Comparison of ENCODE assay signal across 10 mouse cellular contexts in the genomic region with DNA sequence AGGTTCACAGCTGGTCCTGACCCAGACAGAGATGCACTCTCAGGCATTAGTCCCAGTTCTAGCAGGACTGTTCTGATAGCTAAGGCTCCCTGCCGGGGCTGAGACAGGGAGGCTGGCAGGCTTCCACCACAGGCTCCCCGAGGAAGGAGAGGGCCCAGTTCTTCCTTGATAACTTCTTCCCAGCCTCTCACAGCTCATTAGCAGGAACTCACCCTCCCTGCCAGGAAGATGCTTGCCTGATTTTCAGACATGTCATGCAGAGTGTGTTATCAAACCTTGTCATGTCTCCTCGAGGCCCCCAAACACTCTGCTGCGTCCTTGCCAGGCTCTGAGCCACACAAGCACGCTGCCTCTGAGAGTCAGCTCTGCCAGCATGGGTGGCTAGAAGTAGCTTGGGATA. TPM values are rescaled to one million over a fixed set of nuclear protein-coding genes. Genes with fewer than 3 reads are reported as not detected.
DNase-seq lines count a peak whose midpoint lies in the region; ATAC-seq lines count a peak whose summit lies in the region.
"Had no signal": no experiment of that assay in that cellular context is flagged by ENCODE, and none has a peak within 500 bp of the region (broad histone marks: within the 10 kb centered on the region; RNA-seq: fewer than 3 reads in every experiment).

No protein-coding gene starts in this region.

- no peak overlapping the region for H3K9ac ChIP-seq in kidney, embryonic 16.5 days (replicated peaks; ENCODE audit: low read length)
- no peak overlapping the region for H3K9ac ChIP-seq in hindbrain, embryonic 14.5 days
- H3K9ac ChIP-seq: lung, embryonic 15.5 days had no signal

- no peak overlapping the region for H3K4me2 ChIP-seq in kidney, embryonic 16.5 days (replicated peaks; ENCODE audit: low read depth, low read length)
- H3K4me2 ChIP-seq in hindbrain, embryonic 14.5 days (replicated peaks): no peak overlapping the region
- H3K4me2 ChIP-seq: lung, embryonic 15.5 days had no signal

- no peaks in the 10 kb centered on the region for H3K27me3 ChIP-seq in kidney, embryonic 16.5 days (ENCODE audit: insufficient read depth, low read length)
- no peaks in the 10 kb centered on the region for H3K27me3 ChIP-seq in hindbrain, embryonic 14.5 days (ENCODE audit: control insufficient read depth, insufficient read depth, low read length)
- H3K27me3 ChIP-seq: lung, embryonic 15.5 days had no signal

- no peak overlapping the region for H3K4me3 ChIP-seq in kidney, embryonic 16.5 days (ENCODE audit: low read length)
- H3K4me3 ChIP-seq in hindbrain, embryonic 14.5 days (replicated peaks; ENCODE audit: low read length): no peak overlapping the region
- H3K4me3 ChIP-seq: erythroblast, embryonic 14.5 days; lung, embryonic 15.5 days had no signal

- H3K4me1 ChIP-seq in kidney, embryonic 16.5 days (ENCODE audit: insufficient read depth, low read length): peaks cover 28% of the 10 kb centered on the region
- H3K4me1 ChIP-seq in hindbrain, embryonic 14.5 days (replicated peaks; ENCODE audit: control insufficient read depth, insufficient read depth, low read length): peaks cover 21% of the 10 kb centered on the region; the same call in 1 of the 2 replicates

- H3K9me3 ChIP-seq in kidney, embryonic 16.5 days (ENCODE audit: low read length): no peaks in the 10 kb centered on the region
- no peaks in the 10 kb centered on the region for H3K9me3 ChIP-seq in hindbrain, embryonic 14.5 days (ENCODE audit: control insufficient read depth, low read length)
- H3K9me3 ChIP-seq: lung, embryonic 15.5 days had no signal

- no peak overlapping the region for H3K27ac ChIP-seq in kidney, embryonic 16.5 days (ENCODE audit: low read length)
- peak overlapping the region; percentile 58; the same call in 1 of the 2 replicates for H3K27ac ChIP-seq in hindbrain, embryonic 14.5 days
- H3K27ac ChIP-seq: lung, embryonic 15.5 days had no signal

- peak; percentile 37 for DNase-seq in kidney, postnatal 14 days
- peak; percentile 51 for DNase-seq in NIH3T3 (ENCODE audit: low read depth)
- peak; percentile 62 for DNase-seq in gastrocnemius, postnatal 10 days
- no peak for DNase-seq in hindbrain, embryonic 14.5 days (ENCODE audit: low spot score)
- DNase-seq in spleen, postnatal 10 days (ENCODE audit: low spot score in 2 of 2): no peak
- DNase-seq in adrenal gland, postnatal 4 days (ENCODE audit: low spot score in 2 of 2): no peak
- DNase-seq in lung, postnatal 25 days (ENCODE audit: low spot score): no peak

- WGBS in kidney, embryonic 16.5 days: 53% methylated on average over 5 of the region's 5 CpGs
- 46% methylated on average over 5 of the region's 5 CpGs for WGBS in hindbrain, embryonic 14.5 days

- H3K36me3 ChIP-seq in kidney, embryonic 16.5 days (ENCODE audit: insufficient read depth, low read length): no peaks in the 10 kb centered on the region
- no peaks in the 10 kb centered on the region for H3K36me3 ChIP-seq in hindbrain, embryonic 14.5 days (replicated peaks; ENCODE audit: control insufficient read depth, insufficient read depth)
- H3K36me3 ChIP-seq: lung, embryonic 15.5 days had no signal

- ATAC-seq in kidney, embryonic 16.5 days (ENCODE audit: low FRiP score, low TSS enrichment): no peak
- ATAC-seq in hindbrain, embryonic 14.5 days (ENCODE audit: low FRiP score): no peak

RNA-seq across cellular contexts. Expression of gene Selenon, which starts 54.1 kb away (rescaled TPM):
- 9.5 and 9.7 TPM in 2 replicates for polyA plus RNA-seq in kidney, embryonic 16.5 days (2015; fragmentation: Nextera tagmentation; extraction: Ambion mirVana)
- total RNA-seq in gastrocnemius, postnatal 10 days (2021): 10 to 100 TPM; 22.3 to 28.7 TPM
- 10.9 and 12.8 TPM in 2 replicates for polyA plus RNA-seq in hindbrain, embryonic 14.5 days (2014; fragmentation: Nextera tagmentation; extraction: Ambion mirVana)
- 10 to 100 TPM; 49.4 to 52.7 TPM for total RNA-seq in adrenal gland, postnatal 4 days (2021)

Comparison
In these comparisons a context has a peak if more than half of its experiments do, and no peak if none do; other contexts are left out.
1. DNase-seq: peak in kidney, postnatal 14 days (single experiment), NIH3T3 (single experiment) and gastrocnemius, postnatal 10 days (single experiment); none in hindbrain, embryonic 14.5 days (single experiment), spleen, postnatal 10 days (0 of 2), adrenal gland, postnatal 4 days (0 of 2) and lung, postnatal 25 days (single experiment).